Mouse (Mus musculus) adrenal gland, postnatal 14 days (tissue): ENCODE data around the gene Elac2. TPM values are rescaled to one million over a fixed set of nuclear protein-coding genes. Genes with fewer than 3 reads are reported as not detected.

Experiments
- DNase-seq: peaks from one replicate; pipeline ENCODE4 v3.0.0; 2021; ENCODE audit warnings: mixed read lengths
- long read RNA-seq, 2 experiments: library from polyadenylated mRNA; stranded (forward); transcript quantifications; one replicate each; pipeline ENCODE4 v2.0.0; 2021
- total RNA-seq: library from RNA; stranded (reverse); gene quantifications from 2 replicates; pipeline ENCODE4 v1.2.3, GENCODE M21; 2021

Gene Elac2
- total RNA-seq, result 39.9 and 47.8 TPM in 2 replicates
- long read RNA-seq, experiment 1, transcript Elac2-201 (25 exons, 2,771 nt), result minor isoform, 7 of 79 reads
- long read RNA-seq, experiment 1, transcript Elac2-202 (24 exons, 2,884 nt), result major isoform, 61 of 79 reads
- long read RNA-seq, experiment 1, partial matches to known transcripts, result 2 of 79 reads
- long read RNA-seq, experiment 1, other reads (novel, unspliced or antisense), result 7 of 79 reads
- long read RNA-seq, experiment 2, transcript Elac2-202 (24 exons, 2,884 nt), result major isoform, 36 of 54 reads
- long read RNA-seq, experiment 2, transcript Elac2-201 (25 exons, 2,771 nt), result minor isoform, 6 of 54 reads
- long read RNA-seq, experiment 2, partial matches to known transcripts, result 4 of 54 reads
- long read RNA-seq, experiment 2, other reads (novel, unspliced or antisense), result 6 of 54 reads

DNA sequence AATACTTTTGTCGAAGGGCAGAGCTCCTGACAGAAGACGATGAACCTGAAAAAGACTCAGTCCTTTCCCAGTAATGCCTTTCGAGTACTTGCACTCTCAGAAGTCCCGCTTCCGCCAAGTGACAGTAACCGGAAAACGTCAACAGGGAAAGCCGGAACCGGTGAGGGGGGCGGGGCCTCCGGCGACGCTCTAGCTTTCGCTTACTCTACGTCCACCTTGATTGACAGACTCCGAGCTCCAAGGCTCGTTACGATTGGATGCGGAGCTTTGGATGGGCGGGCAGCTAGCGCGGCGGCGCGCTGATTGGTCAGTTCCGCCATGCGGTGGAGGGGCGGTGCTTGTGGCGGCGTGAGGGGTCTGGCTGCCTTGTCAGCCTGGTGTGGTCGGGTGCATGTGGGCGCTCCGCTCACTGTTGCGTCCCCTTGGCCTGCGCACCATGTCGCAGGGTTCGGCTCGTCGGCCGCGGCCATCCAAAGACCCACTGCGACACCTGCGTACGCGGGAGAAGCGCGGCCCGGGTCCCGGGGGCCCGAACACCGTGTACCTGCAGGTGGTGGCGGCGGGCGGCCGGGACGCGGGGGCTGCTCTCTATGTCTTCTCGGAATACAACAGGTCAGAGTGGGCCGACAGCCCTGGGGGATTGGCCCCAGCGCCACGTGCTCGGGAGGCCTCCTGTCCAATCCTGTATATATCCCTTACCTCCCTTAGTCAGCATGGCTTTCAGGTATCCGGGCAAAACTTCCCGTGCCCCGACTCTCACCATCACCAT lies at the start of gene Elac2:
Elac2 (plus strand) TSS at position 319 of the 769 bp plus-strand sequence.
- DNase-seq, result peak; percentile 98

DNA sequence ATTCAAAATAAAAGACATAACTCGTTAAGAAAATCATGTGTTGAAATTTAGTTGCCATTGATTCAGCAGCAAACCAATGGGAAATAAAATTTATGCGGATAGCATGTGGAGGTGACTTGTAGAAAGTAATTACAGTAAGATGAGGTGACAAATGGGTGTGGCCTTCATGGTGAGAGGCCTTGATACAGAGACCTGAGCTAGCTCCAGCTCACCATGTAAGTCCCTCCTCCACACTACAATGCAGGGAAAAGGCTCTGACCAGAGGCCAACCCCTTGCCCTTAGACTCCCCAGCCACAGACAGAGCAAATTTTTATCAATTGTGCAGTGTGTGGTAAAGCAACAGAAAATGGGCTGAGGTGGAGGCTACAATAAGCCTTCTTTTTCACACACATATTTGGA lies 49.7 kb upstream of the Elac2 start:
- DNase-seq, result no peak

DNA sequence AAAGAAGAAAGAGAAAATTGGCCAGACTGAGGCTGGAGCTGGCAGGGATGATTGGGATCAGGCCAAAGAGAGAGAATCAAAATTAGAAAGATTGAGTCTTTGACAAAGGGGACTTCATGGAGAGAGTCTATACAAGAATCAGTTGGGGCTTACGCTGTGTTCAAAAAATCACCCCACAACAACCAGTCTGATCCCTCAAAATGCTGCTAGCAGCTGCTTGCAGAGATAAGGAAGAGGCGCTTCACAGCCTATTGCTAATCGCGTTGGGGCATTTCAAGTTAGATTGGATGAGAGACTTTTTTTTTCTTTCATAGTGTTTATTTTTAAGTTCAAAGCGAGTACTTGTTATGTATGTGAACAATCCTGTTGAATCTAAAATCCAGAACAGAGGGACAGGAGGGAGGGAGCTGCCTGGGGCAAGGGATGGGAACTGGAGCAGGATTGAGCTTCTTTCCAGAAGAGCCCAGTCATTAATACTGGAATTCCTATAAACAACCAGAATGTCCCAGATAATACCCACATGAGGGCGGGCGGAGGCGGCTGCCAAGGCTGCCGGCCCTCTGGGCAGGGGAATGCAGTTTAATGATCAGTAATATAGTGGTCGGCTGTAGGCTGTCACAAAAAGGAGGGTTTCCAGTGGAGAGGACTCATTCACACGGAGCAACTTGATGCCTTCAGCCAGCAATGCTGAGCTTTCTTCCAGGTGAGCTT lies 47.6 kb upstream of the Elac2 start:
- no peak for DNase-seq

DNA sequence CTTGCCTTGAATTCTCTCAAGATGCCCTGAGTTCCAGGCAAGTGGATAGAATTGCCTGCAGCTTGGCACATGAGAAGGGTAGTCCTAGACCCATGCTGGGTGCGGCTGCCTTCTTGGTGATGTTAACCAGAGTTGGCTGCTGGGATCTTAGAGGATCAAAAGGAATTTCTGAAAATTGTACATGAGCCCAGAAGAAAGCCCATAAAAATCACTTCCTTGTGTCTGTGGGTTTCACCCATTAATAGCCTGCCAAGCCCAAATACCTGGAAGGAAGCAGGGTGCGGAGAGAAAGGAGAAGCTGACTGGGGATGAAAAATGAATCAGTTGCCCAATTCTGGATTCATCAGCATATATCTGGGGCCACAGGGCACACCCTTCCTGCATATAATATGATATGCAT lies 41.6 kb upstream of the Elac2 start:
- no peak for DNase-seq

DNA sequence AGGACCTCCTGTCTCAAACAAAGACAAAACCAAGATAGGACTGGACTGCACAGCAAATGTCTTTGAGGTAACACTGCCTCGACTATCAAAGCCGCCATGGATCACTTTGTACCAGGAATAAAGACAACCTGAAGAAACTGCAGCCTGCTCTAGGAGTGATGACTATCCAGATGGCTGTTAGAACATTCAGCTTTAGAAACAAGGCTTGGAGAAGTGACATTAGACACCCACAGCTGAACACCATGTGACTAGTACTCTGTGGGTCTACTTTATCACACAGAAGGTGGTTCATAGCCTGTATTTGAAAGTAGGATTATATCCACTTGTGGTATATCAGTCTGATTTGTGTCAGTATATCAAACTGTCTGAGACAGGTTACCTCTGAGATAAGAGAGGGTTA lies 37.6 kb upstream of the Elac2 start:
- DNase-seq, result no peak

DNA sequence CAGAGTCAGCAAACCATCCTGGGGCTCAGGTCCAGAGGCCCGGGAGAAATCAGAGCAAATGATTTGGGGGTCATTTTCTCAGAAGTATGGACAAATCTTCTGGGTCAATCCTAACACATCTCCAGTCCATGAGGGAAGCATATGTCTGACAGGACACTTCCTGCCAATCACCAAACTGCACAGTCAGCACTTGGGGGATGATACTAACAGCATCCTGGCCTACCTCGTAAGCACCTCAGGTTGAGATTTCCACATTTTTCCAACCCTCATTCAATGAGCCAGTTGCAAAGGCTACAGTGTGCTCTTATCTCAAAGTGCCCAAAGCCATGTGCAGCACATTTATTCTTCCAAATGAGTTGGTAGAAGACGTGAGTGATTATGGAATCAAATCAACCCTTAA lies 29.1 kb upstream of the Elac2 start:
- DNase-seq, result no peak

DNA sequence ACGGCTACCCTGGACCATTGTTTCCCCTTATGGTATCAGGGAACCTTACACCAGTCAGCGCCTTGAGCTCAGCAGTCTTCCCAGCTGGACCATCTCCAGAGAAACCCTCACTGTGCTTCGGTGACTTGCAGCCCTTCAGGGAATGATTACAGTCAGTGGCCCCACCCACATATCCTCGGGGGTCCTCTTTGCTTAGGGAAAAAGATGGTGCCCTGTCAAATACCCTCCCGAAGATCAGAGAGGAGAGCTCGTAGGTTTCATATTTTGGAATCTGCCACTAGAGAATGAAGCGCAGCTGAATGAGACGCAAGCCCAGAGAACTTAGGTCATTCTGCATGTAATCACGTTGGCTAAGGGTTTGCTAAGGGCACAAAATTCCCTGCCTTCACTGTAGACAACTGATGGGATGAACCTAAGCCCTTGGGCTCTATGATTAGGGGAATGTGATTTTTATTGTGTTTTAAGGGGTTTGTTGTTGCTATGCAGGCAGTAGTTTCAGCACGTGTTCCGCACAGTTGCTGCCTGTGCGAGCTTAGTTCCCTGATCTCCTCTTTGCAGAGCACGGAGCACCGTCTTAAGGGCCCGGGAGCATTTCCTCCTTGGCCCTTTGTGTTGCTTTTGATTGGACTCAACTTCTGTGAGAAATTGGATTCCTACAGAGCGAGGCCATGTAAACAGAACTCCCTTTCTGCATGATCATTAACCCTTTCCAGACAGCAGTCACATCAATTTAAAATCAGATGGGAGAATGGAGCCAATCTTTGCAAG lies 21.7 kb upstream of the Elac2 start:
- no peak for DNase-seq

DNA sequence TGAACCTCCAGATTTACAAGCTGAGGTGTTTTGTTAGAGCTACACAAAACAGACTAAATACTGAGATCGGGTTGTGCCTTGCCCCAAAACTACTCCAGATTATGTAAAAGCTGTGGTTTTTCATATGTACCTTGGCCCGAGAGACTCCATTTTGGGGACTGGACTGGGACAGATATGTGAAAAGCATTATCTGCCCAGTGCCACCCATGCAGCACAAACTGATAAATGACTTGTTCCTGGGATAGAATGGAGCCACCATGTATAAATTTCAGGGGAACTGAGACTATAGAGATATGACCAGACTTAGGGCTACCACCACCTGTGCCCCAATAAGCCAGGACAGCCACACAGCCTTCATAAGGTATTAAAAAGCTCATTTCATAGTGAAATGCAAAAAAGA lies 16.2 kb upstream of the Elac2 start:
- DNase-seq, result no peak

DNA sequence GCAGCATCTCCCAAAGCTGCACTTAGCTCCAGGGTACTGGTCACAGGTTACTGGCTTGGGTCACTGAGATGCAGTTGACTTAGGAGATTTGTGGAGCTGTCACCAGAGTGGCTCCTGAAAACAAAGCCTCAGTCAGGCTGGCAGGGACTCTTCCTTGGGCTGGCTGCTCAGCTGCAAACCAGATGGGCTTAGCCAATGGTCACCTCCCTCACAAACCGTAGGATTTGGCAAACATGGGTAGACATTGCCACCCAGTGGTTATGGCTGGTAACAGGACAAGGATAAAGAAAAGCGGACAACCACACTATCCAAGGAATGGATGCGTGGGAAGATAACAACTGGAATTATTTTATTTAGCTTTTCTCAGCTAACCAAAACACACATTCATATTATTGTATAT lies 10.3 kb upstream of the Elac2 start:
- DNase-seq, result peak; percentile 81

DNA sequence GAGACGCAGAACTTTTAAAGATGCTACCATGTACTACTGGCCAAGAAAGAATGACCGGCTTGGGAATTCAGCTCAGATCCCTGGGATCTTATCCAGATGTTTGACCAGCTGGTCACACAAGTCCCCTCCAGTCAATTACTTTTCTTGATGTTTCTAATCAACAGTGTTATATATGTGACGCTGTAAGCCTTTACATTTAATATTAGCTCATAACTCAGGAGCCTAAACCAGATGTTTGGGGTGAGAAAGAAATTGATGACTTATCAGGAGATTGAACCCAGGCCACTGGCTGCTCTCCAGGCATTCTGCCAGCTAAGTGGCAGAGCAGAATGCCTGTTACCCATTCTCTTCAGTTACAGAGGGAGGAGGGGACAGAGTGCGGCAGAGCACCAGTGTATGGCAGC lies 9.9 kb upstream of the Elac2 start:
- no peak for DNase-seq

DNA sequence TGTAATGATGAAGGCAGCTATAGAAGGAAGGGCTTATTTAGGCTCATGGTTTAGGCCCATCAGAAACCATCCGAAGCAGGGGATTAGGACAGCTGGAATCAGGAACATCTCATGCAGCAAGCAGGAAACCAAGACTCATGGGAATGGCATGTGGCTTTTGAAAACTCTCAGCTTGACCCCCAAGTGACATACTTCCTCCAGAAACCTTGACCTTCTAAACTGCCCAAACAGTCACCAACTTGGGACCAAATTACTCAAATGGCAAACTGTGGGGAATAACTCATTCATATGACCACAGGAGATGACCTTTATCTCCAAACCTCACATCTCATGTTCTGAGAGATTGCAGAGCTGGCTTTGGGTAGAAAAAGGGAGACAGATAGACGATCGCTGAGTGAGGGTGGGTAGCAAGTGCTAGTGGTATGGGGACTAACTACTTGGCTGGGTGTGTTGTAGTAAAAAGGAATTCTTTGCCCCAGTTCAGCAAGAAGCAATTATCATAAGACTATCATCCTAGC lies 7.3 kb upstream of the Elac2 start:
- DNase-seq, result peak; percentile 17

DNA sequence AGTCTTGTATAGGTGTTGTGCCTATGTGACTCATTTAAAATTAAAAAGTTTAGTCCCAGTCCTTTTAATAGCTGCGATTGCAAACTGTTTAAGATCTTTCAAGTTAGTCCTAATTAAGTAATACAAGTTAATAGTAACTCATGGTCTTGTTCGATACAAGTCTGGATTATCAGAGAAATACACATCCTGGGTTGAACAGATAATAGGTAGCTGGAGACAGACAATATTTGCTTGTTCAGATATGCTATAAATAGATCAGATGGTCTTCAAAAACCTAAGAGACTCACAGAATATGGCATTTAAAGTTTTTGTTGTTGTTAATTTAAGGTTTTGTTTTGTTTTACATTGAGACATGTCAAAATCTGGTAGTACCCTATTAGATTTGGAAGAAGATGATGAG lies 6.4 kb upstream of the Elac2 start:
- no peak for DNase-seq

DNA sequence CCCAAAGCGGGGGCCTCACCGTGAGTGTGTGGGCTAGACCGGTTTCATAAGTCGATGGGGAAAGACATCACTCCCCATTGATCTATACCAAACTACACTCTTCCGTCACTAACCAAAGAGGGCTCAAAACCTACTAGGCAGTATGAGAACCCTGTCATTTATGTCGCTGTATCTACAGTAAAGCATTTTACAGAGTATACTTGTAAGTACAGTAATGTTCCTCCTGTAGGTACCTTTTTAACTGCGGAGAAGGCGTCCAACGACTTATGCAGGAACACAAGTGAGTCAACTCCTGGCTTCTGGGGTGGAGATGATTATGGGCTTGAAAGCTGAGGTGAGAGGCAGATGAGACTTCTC lies 629 bp downstream of the Elac2 start:
- no peak for DNase-seq

DNA sequence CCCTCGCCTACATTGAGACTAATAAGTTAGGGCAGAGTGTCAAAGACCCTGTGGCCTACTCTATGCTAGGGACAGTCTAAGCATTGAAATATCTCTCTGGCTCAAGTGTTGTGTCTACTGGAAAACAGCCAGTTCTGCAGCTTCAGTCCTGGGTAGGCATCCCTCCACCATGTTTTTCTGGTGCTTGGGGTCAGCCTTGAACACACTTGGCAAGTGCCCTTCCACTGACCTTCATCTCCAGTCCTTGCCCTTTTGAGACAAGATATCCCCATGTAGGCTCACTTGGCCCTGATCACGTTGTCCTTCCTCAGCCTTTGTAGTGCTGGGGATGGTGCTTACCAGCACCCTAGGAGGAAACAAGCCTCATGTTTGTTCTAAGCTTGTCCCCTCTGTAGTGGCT lies 9.7 kb downstream of the Elac2 start:
- DNase-seq, result peak; percentile 17

DNA sequence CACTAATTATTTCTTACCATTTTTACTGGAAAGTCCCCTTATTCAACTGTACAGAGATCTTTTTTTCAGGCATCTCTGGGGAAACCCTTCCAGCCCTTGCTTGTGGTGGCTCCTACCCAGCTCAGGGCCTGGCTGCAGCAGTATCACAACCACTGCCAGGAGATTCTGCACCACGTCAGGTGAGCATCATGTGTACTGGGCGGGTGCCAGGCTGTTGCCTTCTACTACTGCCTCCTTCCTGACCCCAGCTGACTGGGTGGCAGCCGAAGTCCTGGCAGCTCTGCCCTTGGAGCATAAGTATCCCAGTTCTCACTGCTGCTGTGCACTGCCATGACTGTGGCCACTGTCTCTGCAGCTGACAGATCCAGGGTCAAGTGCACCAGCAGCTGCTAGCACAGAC lies 19.6 kb downstream of the Elac2 start:
- DNase-seq, result no peak

DNA sequence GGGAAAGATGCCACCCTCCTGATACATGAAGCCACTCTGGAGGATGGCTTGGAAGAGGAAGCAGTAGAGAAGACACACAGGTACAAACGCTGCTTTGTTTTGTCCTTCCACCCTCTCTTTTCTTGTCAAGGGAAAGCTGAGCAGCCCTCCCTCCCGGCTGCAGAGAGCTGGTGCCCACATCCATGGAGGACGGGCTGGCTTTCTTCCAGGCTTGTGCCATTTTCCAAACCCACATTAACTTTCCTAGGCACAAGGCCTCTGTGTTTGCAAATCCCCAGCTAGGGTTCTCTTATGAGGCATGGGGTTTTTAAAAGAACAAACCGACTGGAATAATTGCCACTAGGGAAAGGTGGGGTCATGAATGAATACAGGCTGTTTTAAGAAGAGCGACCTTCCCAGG lies 20.8 kb downstream of the Elac2 start:
- no peak for DNase-seq

DNA sequence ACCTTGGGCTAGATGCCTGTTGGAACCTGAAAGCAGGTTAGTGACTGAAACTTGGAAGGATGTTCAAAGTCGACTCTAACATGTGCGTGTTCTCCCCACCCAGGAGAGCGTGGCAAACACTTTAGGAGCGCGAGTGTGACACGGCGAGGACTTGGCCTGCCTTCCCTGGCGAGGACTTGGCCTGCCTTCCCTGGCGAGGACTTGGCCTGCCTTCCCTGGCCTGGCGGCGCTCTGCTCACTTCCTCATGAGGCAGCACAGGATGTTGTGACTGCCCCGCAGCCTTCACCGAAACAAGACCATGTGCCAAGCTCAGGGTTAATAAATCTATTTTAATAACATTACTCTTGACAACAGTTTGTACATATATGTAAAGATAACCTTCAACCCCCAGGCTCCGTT lies 22.9 kb downstream of the Elac2 start:
- DNase-seq, result no peak

DNA sequence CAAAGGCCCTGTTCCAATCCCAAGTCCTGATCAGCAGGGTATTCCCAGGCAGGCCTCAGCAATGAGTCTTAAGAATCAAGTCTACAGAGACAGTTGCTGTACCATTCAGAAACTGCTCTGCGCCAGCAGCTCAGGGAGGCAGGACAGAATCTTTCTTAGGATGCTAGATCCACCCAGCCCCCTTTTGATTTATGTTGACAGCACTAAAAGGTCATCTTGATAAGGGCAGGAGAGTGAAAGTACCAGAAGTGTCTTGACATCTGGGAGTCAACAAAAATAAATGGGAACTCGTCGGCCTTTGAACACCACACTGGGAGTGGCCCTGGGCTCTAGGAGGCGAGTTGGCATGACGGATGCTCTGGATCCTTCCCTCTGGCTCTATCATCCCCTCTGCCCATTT lies 24.8 kb downstream of the Elac2 start:
- peak; percentile 68 for DNase-seq

DNA sequence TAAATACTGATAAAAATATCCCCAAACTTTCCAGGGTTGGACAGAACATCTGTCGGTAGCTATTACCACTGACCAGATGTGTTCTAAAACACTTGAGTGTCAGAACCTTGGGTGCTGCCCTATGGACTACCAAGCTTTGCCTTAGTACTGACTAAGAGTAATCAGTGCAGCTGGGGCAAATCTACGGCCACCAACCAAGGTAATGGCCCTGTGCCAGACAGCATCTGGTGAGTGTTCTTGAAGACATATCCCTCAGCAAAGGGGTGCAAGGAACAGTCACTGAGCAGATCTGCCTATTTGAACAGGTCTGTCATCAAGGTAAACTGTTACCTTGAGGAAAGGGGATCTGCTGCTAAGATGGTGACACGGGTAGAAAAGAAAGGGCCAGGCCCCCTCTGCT lies 26.0 kb downstream of the Elac2 start:
- peak; percentile 42 for DNase-seq

DNA sequence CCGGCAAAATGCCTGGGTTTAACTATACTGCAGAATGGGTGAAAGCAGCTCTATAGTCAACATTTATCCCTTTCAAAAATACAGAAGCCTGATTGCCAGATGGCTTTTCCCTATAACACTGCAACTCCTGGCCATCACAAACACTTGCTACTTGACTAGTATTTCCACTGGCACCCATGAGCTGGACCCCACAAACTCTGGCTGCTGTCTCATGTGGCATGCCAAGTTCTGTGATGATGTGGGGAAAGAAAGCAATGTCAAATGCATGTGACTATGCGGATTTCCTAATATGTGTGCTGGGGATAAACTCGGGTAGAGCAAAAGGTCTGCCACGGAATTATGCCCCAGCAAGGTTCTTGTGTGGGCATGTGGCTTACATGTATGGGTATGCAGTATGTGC lies 27.2 kb downstream of the Elac2 start:
- no peak for DNase-seq

DNA sequence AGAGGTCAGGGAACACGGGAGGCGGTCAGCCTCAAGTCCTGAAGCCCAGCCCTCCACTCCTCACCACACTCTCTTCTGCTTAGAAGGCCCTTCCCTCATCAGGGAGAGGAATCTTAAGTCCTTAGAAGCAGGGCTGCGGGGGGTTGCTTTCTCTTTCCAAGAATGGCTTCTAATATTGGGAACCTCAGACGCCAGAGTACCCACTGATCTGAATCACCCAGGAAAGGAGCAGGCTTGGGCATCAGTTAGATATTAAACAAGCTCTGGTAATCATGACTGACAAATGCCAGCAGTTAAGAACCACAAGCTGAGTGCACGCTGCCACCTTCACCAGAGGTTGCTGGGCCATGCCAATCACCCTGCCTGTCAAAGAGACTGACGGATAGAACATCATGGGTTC lies 35.1 kb downstream of the Elac2 start:
- no peak for DNase-seq

DNA sequence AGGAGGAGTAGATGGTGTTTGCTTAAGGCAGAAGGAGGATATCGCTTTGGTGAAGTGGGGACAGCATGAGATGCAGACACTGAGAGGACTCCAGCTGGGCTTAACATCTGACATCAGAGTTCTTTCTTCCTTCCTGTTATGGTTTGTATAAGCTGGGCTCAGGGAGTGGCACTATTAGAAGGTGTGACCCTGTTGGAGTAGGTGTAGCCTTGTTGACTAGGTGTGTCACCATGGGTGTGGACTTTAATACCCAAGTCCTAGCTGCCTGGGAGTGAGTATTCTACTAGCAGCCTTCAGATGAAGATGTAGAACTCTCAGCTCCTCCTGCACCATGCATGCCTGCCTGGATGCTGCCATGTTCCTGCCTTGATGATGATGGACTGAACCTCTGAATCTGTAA lies 37.9 kb downstream of the Elac2 start:
- no peak for DNase-seq
